Mouse (Mus musculus) 3134 (cell line): ENCODE measurements around the gene Zap70.

Source experiments
- DNase-seq: peaks from one replicate; pipeline ENCODE4 v3.0.0-alpha.2; 2011; ENCODE audit warnings: low spot score; ENCODE audit not compliant: insufficient read length; ENCODE audit errors: extremely low read depth

Zap70 gene

GRCm38 (mm10) chr1:36761568-36761967 lies at the start of gene Zap70:
TSS of gene Zap70 (plus strand) at chr1:36761798.
- no peak for DNase-seq

- DNase-seq: no peak
Measured at GRCm38 (mm10) chr1:36714311-36714710, 47.3 kb upstream of the Zap70 start, which contains the start of gene Actr1b. TSS of gene Actr1b (minus strand) at chr1:36714422.

GRCm38 (mm10) chr1:36718786-36719185 lies 42.8 kb upstream of the Zap70 start:
- no peak for DNase-seq

- DNase-seq: no peak
Measured at GRCm38 (mm10) chr1:36723146-36724056, 38.2 kb upstream of the Zap70 start.

- no peak for DNase-seq
Measured at GRCm38 (mm10) chr1:36724057-36724431, 37.6 kb upstream of the Zap70 start.

GRCm38 (mm10) chr1:36737300-36737699 lies 24.3 kb upstream of the Zap70 start:
- DNase-seq: no peak

- DNase-seq: no peak
Measured at GRCm38 (mm10) chr1:36739231-36739630, 22.4 kb upstream of the Zap70 start.

- DNase-seq: no peak
Measured at GRCm38 (mm10) chr1:36743046-36743445, 18.6 kb upstream of the Zap70 start.

GRCm38 (mm10) chr1:36744268-36744944 lies 17.2 kb upstream of the Zap70 start:
- no peak for DNase-seq

GRCm38 (mm10) chr1:36745661-36746060 lies 15.9 kb upstream of the Zap70 start:
- DNase-seq: no peak

- peak; percentile 27 for DNase-seq
Measured at GRCm38 (mm10) chr1:36746452-36746851, 15.1 kb upstream of the Zap70 start.

- no peak for DNase-seq
Measured at GRCm38 (mm10) chr1:36753932-36754675, 7.5 kb upstream of the Zap70 start.

GRCm38 (mm10) chr1:36758553-36758952 lies 3.0 kb upstream of the Zap70 start:
- DNase-seq: no peak

- DNase-seq: no peak
Measured at GRCm38 (mm10) chr1:36759076-36759475, 2.5 kb upstream of the Zap70 start.

GRCm38 (mm10) chr1:36760401-36760800 lies 1.2 kb upstream of the Zap70 start:
- no peak for DNase-seq

GRCm38 (mm10) chr1:36761061-36761460 lies 537 bp upstream of the Zap70 start:
- DNase-seq: no peak

GRCm38 (mm10) chr1:36766431-36767205 lies 5.0 kb downstream of the Zap70 start:
- peak; percentile 32 for DNase-seq

- no peak for DNase-seq
Measured at GRCm38 (mm10) chr1:36767321-36767720, 5.7 kb downstream of the Zap70 start.

GRCm38 (mm10) chr1:36768786-36769185 lies 7.2 kb downstream of the Zap70 start:
- DNase-seq: no peak

- DNase-seq: no peak
Measured at GRCm38 (mm10) chr1:36769951-36770350, 8.4 kb downstream of the Zap70 start.
